In genomic region chr16:33591390-33592067, GRCm38 (mm10) we compare ENCODE assay signal across 11 mouse cellular contexts.
A peak's percentile ranks its signal among the peaks of the same experiment; 100 is the strongest.
DNase-seq lines count a peak whose midpoint lies in the region; ATAC-seq and TF ChIP-seq lines count a peak whose summit lies in the region.
"Had no signal": no experiment of that assay in that cellular context is flagged by ENCODE, and none has a peak within 500 bp of the region (broad histone marks: within the 10 kb centered on the region; RNA-seq: fewer than 3 reads in every experiment).

No protein-coding gene starts in this region.

- H3K36me3 ChIP-seq in heart, adult 2 months (ENCODE audit: control insufficient read depth, insufficient read depth, low read length) = no peaks in the 10 kb centered on the region
- H3K36me3 ChIP-seq in spleen, adult 2 months (ENCODE audit: control insufficient read depth, insufficient read depth, low read length) = no peaks in the 10 kb centered on the region
- no peaks in the 10 kb centered on the region for H3K36me3 ChIP-seq in kidney, embryonic 15.5 days
- H3K36me3 ChIP-seq in stomach, postnatal 0 days (ENCODE audit: control insufficient read depth, insufficient read depth, low read length) = no peaks in the 10 kb centered on the region
- H3K36me3 ChIP-seq in forebrain, embryonic 13.5 days (ENCODE audit: poor library complexity, severe bottlenecking) = no peaks in the 10 kb centered on the region
- H3K36me3 ChIP-seq: neural tube, embryonic 12.5 days had no signal

- peaks cover 23% of the 10 kb centered on the region for H3K4me1 ChIP-seq in heart, adult 2 months (ENCODE audit: control insufficient read depth, insufficient read depth, low read length)
- peaks cover 4% of the 10 kb centered on the region; the same call in 1 of the 2 replicates for H3K4me1 ChIP-seq in spleen, adult 2 months (ENCODE audit: control insufficient read depth, insufficient read depth, insufficient read length)
- peaks cover 57% of the 10 kb centered on the region for H3K4me1 ChIP-seq in kidney, embryonic 15.5 days
- H3K4me1 ChIP-seq in stomach, postnatal 0 days (replicated peaks; ENCODE audit: control insufficient read depth, insufficient read depth) = no peaks in the 10 kb centered on the region
- peaks cover 17% of the 10 kb centered on the region for H3K4me1 ChIP-seq in forebrain, embryonic 13.5 days

- H3K9ac ChIP-seq in heart, adult 2 months (ENCODE audit: low read depth, low read length) = no peak overlapping the region
- no peak overlapping the region for H3K9ac ChIP-seq in kidney, embryonic 15.5 days
- no peak overlapping the region for H3K9ac ChIP-seq in stomach, postnatal 0 days (ENCODE audit: low read length)
- H3K9ac ChIP-seq in forebrain, embryonic 13.5 days = no peak overlapping the region
- H3K9ac ChIP-seq: neural tube, embryonic 12.5 days had no signal

- peak overlapping the region; percentile 20 for H3K27ac ChIP-seq in heart, adult 2 months
- H3K27ac ChIP-seq in spleen, adult 2 months (ENCODE audit: insufficient read depth, low read length) = peak overlapping the region; percentile 38
- peak overlapping the region; percentile 50 for H3K27ac ChIP-seq in kidney, embryonic 15.5 days
- H3K27ac ChIP-seq in stomach, postnatal 0 days (replicated peaks) = no peak overlapping the region
- H3K27ac ChIP-seq in forebrain, embryonic 13.5 days = no peak overlapping the region
- H3K27ac ChIP-seq: neural tube, embryonic 12.5 days had no signal

- H3K27me3 ChIP-seq in heart, adult 2 months (ENCODE audit: control insufficient read depth, insufficient read depth, low read length) = no peaks in the 10 kb centered on the region
- H3K27me3 ChIP-seq in spleen, adult 2 months (ENCODE audit: control insufficient read depth, insufficient read depth, low read length) = no peaks in the 10 kb centered on the region
- H3K27me3 ChIP-seq in kidney, embryonic 15.5 days = no peaks in the 10 kb centered on the region
- no peaks in the 10 kb centered on the region for H3K27me3 ChIP-seq in stomach, postnatal 0 days (ENCODE audit: control insufficient read depth, insufficient read depth, low read length)
- H3K27me3 ChIP-seq in forebrain, embryonic 13.5 days = no peaks in the 10 kb centered on the region
- H3K27me3 ChIP-seq: neural tube, embryonic 12.5 days had no signal

- TF ChIP-seq EP300 in heart, adult 2 months (IDR thresholded peaks at IDR 0.05; ENCODE audit: insufficient read depth, low read depth, low read length) = no peak
- TF ChIP-seq EP300 in stomach, postnatal 0 days (optimal IDR thresholded peaks at IDR 0.05) = no peak

- WGBS in heart, adult 2 months = 58% methylated on average over 10 of the region's 10 CpGs
- 42% methylated on average over 10 of the region's 10 CpGs for WGBS in spleen, adult 2 months
- 43% methylated on average over 10 of the region's 10 CpGs for WGBS in kidney, embryonic 15.5 days
- WGBS in stomach, postnatal 0 days = 74% methylated on average over 10 of the region's 10 CpGs
- 90% methylated on average over 10 of the region's 10 CpGs for whole genome bisulfite sequencing in forebrain, embryonic 13.5 days

- no peak for ATAC-seq in kidney, embryonic 15.5 days (replicated peaks; ENCODE audit: low FRiP score)
- ATAC-seq in stomach, postnatal 0 days (ENCODE audit: low FRiP score, low TSS enrichment) = peak; percentile 15; the same call in 1 of the 2 replicates
- ATAC-seq in forebrain, embryonic 13.5 days = no peak

- DNase-seq in heart, adult 2 months = no peak
- DNase-seq in heart, postnatal 14 days = no peak
- peak; percentile 16 to 31 for DNase-seq in spleen, adult 2 months (ENCODE audit: low read depth in 1 of 2, low spot score in 2 of 2)
- no peak for DNase-seq in spleen, postnatal 4 days (ENCODE audit: low spot score in 2 of 2)
- DNase-seq in stomach, postnatal 0 days (ENCODE audit: low spot score) = no peak
- DNase-seq in layer of hippocampus, postnatal 25 days (ENCODE audit: extremely low spot score in 1 of 2, low spot score in 1 of 2) = no peak
- DNase-seq: cerebellum, postnatal 36 days; lung, postnatal 14 days had no signal

- TF ChIP-seq POLR2A in heart, adult 2 months (IDR thresholded peaks at IDR 0.05; ENCODE audit: insufficient read depth, low read depth, low read length) = no peak
- no peak for TF ChIP-seq POLR2A in spleen, adult 2 months (IDR thresholded peaks at IDR 0.05; ENCODE audit: low read depth, low read length)

- intact Hi-C loops in heart, adult 2 months (cut with DNase I) = no loop called here
- intact Hi-C loops in heart, postnatal 14 days (cut with DNase I) = no loop called here

- no peak overlapping the region for H3K4me2 ChIP-seq in kidney, embryonic 15.5 days
- no peak overlapping the region for H3K4me2 ChIP-seq in stomach, postnatal 0 days (replicated peaks; ENCODE audit: low read depth)
- no peak overlapping the region for H3K4me2 ChIP-seq in forebrain, embryonic 13.5 days
- H3K4me2 ChIP-seq: neural tube, embryonic 12.5 days had no signal

- no peak overlapping the region for H3K4me3 ChIP-seq in heart, adult 2 months
- no peak overlapping the region for H3K4me3 ChIP-seq in spleen, adult 2 months (ENCODE audit: extremely low read depth, insufficient read depth, insufficient read length)
- no peak overlapping the region for H3K4me3 ChIP-seq in kidney, embryonic 15.5 days (replicated peaks)
- no peak overlapping the region for H3K4me3 ChIP-seq in stomach, postnatal 0 days (ENCODE audit: low read depth, low read length)
- no peak overlapping the region for H3K4me3 ChIP-seq in forebrain, embryonic 13.5 days
- H3K4me3 ChIP-seq: neural tube, embryonic 12.5 days had no signal

- no peaks in the 10 kb centered on the region for H3K9me3 ChIP-seq in kidney, embryonic 15.5 days (replicated peaks)
- no peaks in the 10 kb centered on the region for H3K9me3 ChIP-seq in stomach, postnatal 0 days (ENCODE audit: control insufficient read depth, low read length)
- no peaks in the 10 kb centered on the region for H3K9me3 ChIP-seq in forebrain, embryonic 13.5 days (replicated peaks)
- H3K9me3 ChIP-seq: neural tube, embryonic 12.5 days had no signal

- no peak for TF ChIP-seq CTCF in heart, adult 2 months (IDR thresholded peaks at IDR 0.05)
- no peak for TF ChIP-seq CTCF in spleen, adult 2 months (IDR thresholded peaks at IDR 0.05; ENCODE audit: extremely low read depth, insufficient read depth, insufficient read length, insufficient replicate concordance)
- no peak for TF ChIP-seq CTCF in stomach, postnatal 0 days (IDR thresholded peaks at IDR 0.05; ENCODE audit: low read depth)

- no peaks in the 10 kb centered on the region for H3K79me2 ChIP-seq in heart, adult 2 months (replicated peaks; ENCODE audit: control insufficient read depth, insufficient read depth, low read length)

Comparison
In these comparisons a context has a peak if more than half of its experiments do, and no peak if none do; other contexts are left out.
1. DNase-seq: peak in spleen, adult 2 months (2 of 2); none in heart, adult 2 months (0 of 2), heart, postnatal 14 days (0 of 2), spleen, postnatal 4 days (0 of 2), stomach, postnatal 0 days (single experiment) and layer of hippocampus, postnatal 25 days (0 of 2).
2. H3K27ac ChIP-seq: peak in heart, adult 2 months (single experiment), spleen, adult 2 months (single experiment) and kidney, embryonic 15.5 days (single experiment); none in stomach, postnatal 0 days (single experiment) and forebrain, embryonic 13.5 days (single experiment).